Mouse (Mus musculus) ES-Bruce4 (cell line): ENCODE measurements at regions not wholly inside any gene's neighbourhood (a gene's known extent, or its start where the extent isn't known, plus 50 kb on each side); places are given as distances from the start of the nearest gene placed in this dataset.

Experiments used
- CTCF ChIP-seq: IDR thresholded peaks from one replicate; pipeline ENCODE4 v1.8.1; 2011; ENCODE audit warnings: low read depth, low read length
- POLR2A ChIP-seq: IDR thresholded peaks from one replicate; pipeline ENCODE4 v1.8.1; 2011; ENCODE audit warnings: low read length; ENCODE audit not compliant: insufficient read depth

- TF ChIP-seq POLR2A (no peak), CTCF (no peak)
These were observed 72.7 kb upstream of the Pax2 start for GRCm38 (mm10) chr19:44683191-44683590.
